Mouse (Mus musculus) heart, embryonic 11.5 days (tissue): ENCODE results near the gene Gk. TPM values are rescaled to one million over a fixed set of nuclear protein-coding genes. Genes with fewer than 3 reads are reported as not detected.

Experiments used
- ATAC-seq: fragments of 200-750 bp; cut with Nextera tagmentation; replicated peaks from 2 replicates; pipeline ENCODE4 v1.8.0; 2017; ENCODE audit warnings: moderate library complexity; ENCODE audit not compliant: insufficient number of reproducible peaks, low FRiP score, low TSS enrichment
- H3K27ac ChIP-seq: fragments of 300-500 bp; sonication (generic); 2 replicates; pipeline ENCODE4 v1.5.1; 2014; ENCODE audit warnings: mild to moderate bottlenecking, low read depth, low read length
- H3K27me3 ChIP-seq: fragments of 300-500 bp; sonication (generic); 2 replicates; pipeline ENCODE4 v1.6.1; 2014; ENCODE audit warnings: mild to moderate bottlenecking, low read length, mixed read lengths; ENCODE audit not compliant: control insufficient read depth, insufficient read depth
- H3K36me3 ChIP-seq: fragments of 300-500 bp; sonication (generic); 2 replicates; pipeline ENCODE4 v1.6.1; 2014; ENCODE audit warnings: mild to moderate bottlenecking, low read length, moderate library complexity, mixed read lengths; ENCODE audit not compliant: control insufficient read depth, insufficient read depth
- H3K4me1 ChIP-seq: fragments of 300-500 bp; sonication (generic); 2 replicates; pipeline ENCODE4 v1.6.1; 2014; ENCODE audit warnings: low read length; ENCODE audit not compliant: control insufficient read depth, insufficient read depth
- H3K4me2 ChIP-seq: fragments of 300-500 bp; sonication (generic); 2 replicates; pipeline ENCODE4 v1.6.1; 2014; ENCODE audit warnings: mild to moderate bottlenecking, moderate library complexity
- H3K4me3 ChIP-seq: fragments of 300-500 bp; sonication (generic); 2 replicates; pipeline ENCODE4 v1.5.1; 2014; ENCODE audit warnings: low read depth, low read length
- H3K9ac ChIP-seq: fragments of 300-500 bp; sonication (generic); 2 replicates; pipeline ENCODE4 v1.6.1; 2014; ENCODE audit warnings: mild to moderate bottlenecking, low read depth, low read length, moderate library complexity
- H3K9me3 ChIP-seq: fragments of 300-500 bp; sonication (generic); replicated peaks from 2 replicates; pipeline ENCODE4 v1.6.1; 2016; ENCODE audit warnings: low read length; ENCODE audit not compliant: control insufficient read depth
- WGBS: fragments of 180-500 bp; shearing (Covaris S2); extraction: QIAGEN DNeasy Blood & Tissue Kit; methylation state at CpG from one replicate; pipeline ENCODE4 v1.1.7; 2014; ENCODE audit not compliant: insufficient replicate concordance; 5-methylcytosine and 5-hydroxymethylcytosine counted together
- polyA plus RNA-seq: library from polyadenylated mRNA; unstranded; fragments of >200 nt; fragmentation: Nextera tagmentation; extraction: Ambion mirVana; gene quantifications from 2 replicates; pipeline ENCODE4 v1.2.1, GENCODE M21; 2014

Gk gene
- polyA plus RNA-seq, 1 experiment from 2014 or later = 15.3 TPM

DNA sequence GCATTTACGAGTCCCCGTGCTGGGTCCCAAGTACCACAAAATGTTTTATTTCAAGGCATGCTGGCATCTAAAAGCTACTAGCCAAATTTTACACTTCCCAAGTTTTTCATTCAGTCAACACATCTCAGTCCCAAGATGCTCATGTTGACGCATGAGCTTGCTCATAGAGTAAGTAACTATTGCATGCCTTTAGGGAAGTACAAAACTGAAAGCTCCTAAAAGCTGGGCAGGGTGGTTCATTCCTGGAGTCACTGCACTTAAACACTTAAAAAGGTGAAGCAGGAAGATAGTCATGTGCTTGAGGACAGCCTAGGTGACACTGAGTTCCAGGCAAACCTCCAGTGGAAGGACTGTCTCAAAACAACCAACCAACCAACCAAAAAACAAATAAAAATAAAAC, 5.9 kb downstream of the Gk start:
- H3K4me1 ChIP-seq = no peaks in the 10 kb centered on the region
- H3K27ac ChIP-seq = no peak overlapping the region
- H3K9me3 ChIP-seq = no peaks in the 10 kb centered on the region
- WGBS = 93% methylated on average over 3 of the region's 3 CpGs
- no peak overlapping the region for H3K4me2 ChIP-seq
- H3K4me3 ChIP-seq = no peak overlapping the region
- H3K9ac ChIP-seq = no peak overlapping the region
- H3K27me3 ChIP-seq = no peaks in the 10 kb centered on the region
- H3K36me3 ChIP-seq = no peaks in the 10 kb centered on the region
- ATAC-seq = no peak

- Histone ChIP-seq H3K9me3 (no peaks in the 10 kb centered on the region), H3K9ac (no peak overlapping the region), H3K4me3 (no peak overlapping the region), H3K27ac (no peak overlapping the region), H3K27me3 (no peaks in the 10 kb centered on the region), H3K36me3 (no peaks in the 10 kb centered on the region), H3K4me1 (no peaks in the 10 kb centered on the region), H3K4me2 (no peak overlapping the region)
- 67% methylated on average over 2 of the region's 2 CpGs for WGBS
- ATAC-seq = no peak
Observed at GRCm38 (mm10) chrX:85768578-85768977, 8.0 kb downstream of the Gk start.

- Histone ChIP-seq H3K4me1 (no peaks in the 10 kb centered on the region), H3K9ac (no peak overlapping the region), H3K36me3 (no peaks in the 10 kb centered on the region), H3K4me2 (no peak overlapping the region), H3K27me3 (no peaks in the 10 kb centered on the region), H3K27ac (no peak overlapping the region), H3K4me3 (no peak overlapping the region), H3K9me3 (no peaks in the 10 kb centered on the region)
- no peak for ATAC-seq
- 46% methylated on average over 3 of the region's 3 CpGs for WGBS
Observed at GRCm38 (mm10) chrX:85756005-85756404, 20.6 kb downstream of the Gk start.

- Histone ChIP-seq H3K4me3 (no peak overlapping the region), H3K9ac (no peak overlapping the region), H3K4me2 (no peak overlapping the region), H3K27ac (no peak overlapping the region), H3K27me3 (no peaks in the 10 kb centered on the region), H3K4me1 (no peaks in the 10 kb centered on the region), H3K36me3 (no peaks in the 10 kb centered on the region), H3K9me3 (no peaks in the 10 kb centered on the region)
- WGBS = 87% methylated on average over 3 of the region's 3 CpGs
- no peak for ATAC-seq
Observed at GRCm38 (mm10) chrX:85743837-85744236, 32.8 kb downstream of the Gk start.

DNA sequence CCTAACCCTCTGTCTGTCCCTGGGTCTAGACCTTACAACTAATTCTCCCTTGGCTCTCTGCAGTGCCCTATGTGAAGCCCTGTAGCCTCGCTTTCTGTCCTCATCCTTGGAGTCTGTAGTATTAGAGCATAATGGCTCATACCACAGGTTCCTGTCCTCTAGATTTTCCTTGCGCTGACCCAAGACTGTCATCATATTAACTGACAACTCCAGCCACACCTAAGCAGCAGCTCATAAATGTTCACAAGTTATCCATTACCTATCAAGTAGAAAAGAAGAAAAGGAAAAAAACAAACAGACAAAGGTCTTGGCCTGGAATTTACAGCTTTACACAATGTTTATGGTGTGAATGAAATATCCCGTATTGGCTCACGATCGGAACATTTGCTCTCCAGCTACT, 43.4 kb downstream of the Gk start:
- ATAC-seq = no peak
- Histone ChIP-seq H3K4me3 (no peak overlapping the region), H3K27me3 (no peaks in the 10 kb centered on the region), H3K36me3 (no peaks in the 10 kb centered on the region), H3K9me3 (no peaks in the 10 kb centered on the region), H3K4me2 (no peak overlapping the region), H3K9ac (no peak overlapping the region), H3K27ac (no peak overlapping the region), H3K4me1 (no peaks in the 10 kb centered on the region)
- WGBS = 81% methylated on average over 5 of the region's 5 CpGs

DNA sequence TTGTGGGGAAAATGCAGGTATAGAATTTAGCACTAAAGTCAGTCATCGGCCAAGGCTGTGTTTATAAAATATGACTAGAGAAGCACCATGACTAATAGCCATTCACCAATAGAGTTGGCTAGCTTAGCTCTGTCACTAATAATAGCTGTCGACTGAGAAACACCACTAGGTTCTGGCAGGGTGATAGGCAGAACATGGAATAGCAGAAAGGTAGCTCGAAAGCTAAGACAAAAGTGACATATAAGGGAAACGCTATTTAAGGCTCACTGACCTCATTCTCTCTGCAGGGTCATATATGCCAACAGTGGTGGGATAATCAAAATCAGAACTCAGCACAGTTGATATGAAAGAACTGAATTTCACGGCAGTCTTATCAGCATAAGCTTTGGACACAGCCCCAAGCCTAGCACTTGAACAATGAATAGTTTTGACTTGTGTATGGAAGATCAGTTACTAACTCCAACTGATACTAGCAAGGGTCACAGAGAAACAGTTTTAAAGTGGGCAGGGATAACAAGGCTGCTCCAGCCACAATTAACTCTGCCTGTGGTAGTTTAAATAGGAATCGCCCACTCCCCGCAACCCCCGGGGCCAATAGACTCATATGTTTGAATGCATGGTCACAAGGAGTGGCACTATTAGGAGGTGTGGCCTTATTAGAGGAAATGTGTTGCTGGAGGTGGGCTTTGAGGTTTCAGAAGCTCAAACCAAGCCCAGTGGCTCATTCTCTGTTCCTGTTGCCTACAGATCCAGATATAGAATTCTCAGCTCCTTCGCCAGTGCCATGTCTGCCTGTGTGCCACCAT, 45.3 kb downstream of the Gk start:
- 67% methylated on average over 9 of the region's 9 CpGs for WGBS
- no peak overlapping the region for H3K4me3 ChIP-seq
- peak overlapping the region; percentile 59 for H3K27ac ChIP-seq
- H3K9ac ChIP-seq = no peak overlapping the region
- ATAC-seq = no peak; the same call in 1 of the 2 replicates
- no peaks in the 10 kb centered on the region for H3K36me3 ChIP-seq
- H3K4me2 ChIP-seq = no peak overlapping the region
- no peaks in the 10 kb centered on the region for H3K4me1 ChIP-seq
- no peaks in the 10 kb centered on the region for H3K9me3 ChIP-seq
- no peaks in the 10 kb centered on the region for H3K27me3 ChIP-seq

DNA sequence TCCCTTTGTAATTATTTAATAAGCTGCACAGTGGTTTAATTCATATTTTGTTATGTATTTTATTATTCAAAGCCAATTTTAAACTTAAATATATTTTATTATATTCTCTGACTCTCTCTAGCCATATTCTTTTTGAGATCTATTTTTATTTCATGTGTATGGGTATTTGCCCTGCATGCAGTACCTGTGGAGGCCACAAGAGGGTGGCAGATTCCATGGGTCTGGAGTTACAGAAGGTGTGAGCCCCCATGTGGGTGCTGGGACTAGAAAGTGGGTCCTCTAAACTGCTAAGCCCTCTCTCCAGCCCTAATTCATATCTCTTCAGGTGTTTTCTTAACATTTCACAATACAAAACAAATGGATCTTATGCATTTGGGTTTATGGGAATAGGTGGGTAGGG, 55.4 kb downstream of the Gk start:
- no peak for ATAC-seq
- Histone ChIP-seq H3K27me3 (no peaks in the 10 kb centered on the region), H3K36me3 (no peaks in the 10 kb centered on the region), H3K4me3 (no peak overlapping the region), H3K9ac (no peak overlapping the region), H3K9me3 (no peaks in the 10 kb centered on the region), H3K4me1 (no peaks in the 10 kb centered on the region), H3K27ac (no peak overlapping the region), H3K4me2 (no peak overlapping the region)

GRCm38 (mm10) chrX:85710399-85710798, 66.2 kb downstream of the Gk start:
- H3K4me3 ChIP-seq = no peak overlapping the region
- WGBS = 77% methylated on average over 3 of the region's 3 CpGs

GRCm38 (mm10) chrX:85705715-85706114, 70.9 kb downstream of the Gk start:
- Histone ChIP-seq H3K4me1 (no peaks in the 10 kb centered on the region), H3K9ac (no peak overlapping the region), H3K4me2 (no peak overlapping the region), H3K9me3 (no peaks in the 10 kb centered on the region), H3K36me3 (no peaks in the 10 kb centered on the region), H3K4me3 (no peak overlapping the region), H3K27ac (no peak overlapping the region), H3K27me3 (no peaks in the 10 kb centered on the region)
- 90% methylated on average over 3 of the region's 3 CpGs for WGBS
- ATAC-seq = no peak

More at GRCm38 (mm10) chrX:85710399-85710798, 66.2 kb downstream of the Gk start:
- Histone ChIP-seq H3K9me3 (no peaks in the 10 kb centered on the region), H3K27ac (no peak overlapping the region), H3K4me1 (no peaks in the 10 kb centered on the region), H3K36me3 (no peaks in the 10 kb centered on the region), H3K4me2 (no peak overlapping the region), H3K9ac (no peak overlapping the region), H3K27me3 (no peaks in the 10 kb centered on the region)
- no peak for ATAC-seq
